Mouse (Mus musculus) intestine, postnatal 0 days (tissue): ENCODE data around the gene Duox1. TPM values are rescaled to one million over a fixed set of nuclear protein-coding genes. Genes with fewer than 3 reads are reported as not detected.

Experiments
- ATAC-seq: fragments of 200-750 bp; cut with Nextera tagmentation; 2 replicates; pipeline ENCODE4 v1.8.0; 2017; ENCODE audit warnings: mild to moderate bottlenecking, moderate TSS enrichment, moderate library complexity
- H3K27ac ChIP-seq: fragments of 300-500 bp; sonication (generic); 2 replicates; pipeline ENCODE4 v1.5.1; 2014; ENCODE audit warnings: mild to moderate bottlenecking, low read depth, low read length, moderate library complexity
- H3K27me3 ChIP-seq: fragments of 300-500 bp; sonication (generic); replicated peaks from 2 replicates; pipeline ENCODE4 v1.6.1; 2014; ENCODE audit warnings: low read length, mixed read lengths; ENCODE audit not compliant: control insufficient read depth, insufficient read depth
- H3K36me3 ChIP-seq: fragments of 300-500 bp; sonication (generic); 2 replicates; pipeline ENCODE4 v1.6.1; 2014; ENCODE audit warnings: mild to moderate bottlenecking, moderate library complexity; ENCODE audit not compliant: control insufficient read depth, insufficient read depth
- H3K4me1 ChIP-seq: fragments of 300-500 bp; sonication (generic); replicated peaks from 2 replicates; pipeline ENCODE4 v1.6.1; 2014; ENCODE audit warnings: antibody characterized with exemption, low read length, mixed read lengths; ENCODE audit not compliant: control insufficient read depth, insufficient read depth
- H3K4me2 ChIP-seq: fragments of 300-500 bp; sonication (generic); replicated peaks from 2 replicates; pipeline ENCODE4 v1.6.1; 2014; ENCODE audit warnings: low read depth, mild to moderate bottlenecking, moderate library complexity
- H3K4me3 ChIP-seq: fragments of 300-500 bp; sonication (generic); 2 replicates; pipeline ENCODE4 v1.5.1; 2014; ENCODE audit warnings: low read depth, low read length
- H3K9ac ChIP-seq: fragments of 300-500 bp; sonication (generic); 2 replicates; pipeline ENCODE4 v1.6.1; 2014; ENCODE audit warnings: mild to moderate bottlenecking, low read depth, low read length
- H3K9me3 ChIP-seq: fragments of 300-500 bp; sonication (generic); 2 replicates; pipeline ENCODE4 v1.6.1; 2016; ENCODE audit warnings: mixed run types; ENCODE audit not compliant: control insufficient read depth
- CTCF ChIP-seq: sonication (generic); IDR thresholded peaks from 2 replicates; pipeline ENCODE4 v1.5.1; 2016; ENCODE audit warnings: low read depth, mild to moderate bottlenecking, control low read depth, antibody characterized with exemption, moderate library complexity
- WGBS: fragments of 180-500 bp; shearing (Covaris S2); extraction: QIAGEN DNeasy Blood & Tissue Kit; methylation state at CpG from one replicate; pipeline ENCODE4 v1.1.7; 2014; 5-methylcytosine and 5-hydroxymethylcytosine counted together
- polyA plus RNA-seq: library from polyadenylated mRNA; unstranded; fragments of >200 nt; fragmentation: Nextera tagmentation; extraction: Ambion mirVana; gene quantifications from 2 replicates; pipeline ENCODE4 v1.2.1, GENCODE M21; 2015

Gene Duox1
- polyA plus RNA-seq, 1 experiment from 2014 or later = not detected

- Histone ChIP-seq H3K36me3 (no peaks in the 10 kb centered on the region), H3K9me3 (no peaks in the 10 kb centered on the region), H3K4me1 (peaks cover 29% of the 10 kb centered on the region), H3K4me3 (peak overlapping the region; percentile 15), H3K4me2 (peak overlapping the region; percentile 57), H3K27me3 (peaks cover 73% of the 10 kb centered on the region), H3K9ac (no peak overlapping the region; the same call in 1 of the 2 replicates), H3K27ac (no peak overlapping the region)
- ATAC-seq = no peak
- TF ChIP-seq CTCF = peak; percentile 47
- under 1% methylated on average over 47 of the region's 48 CpGs for WGBS
Measured at GRCm38 (mm10) chr2:122301081-122301920, 14.2 kb upstream of the Duox1 start.

GRCm38 (mm10) chr2:122301921-122302573 is 13.4 kb upstream of the Duox1 start:
- Histone ChIP-seq H3K9ac (no peak overlapping the region), H3K36me3 (no peaks in the 10 kb centered on the region), H3K4me2 (peak overlapping the region; percentile 57), H3K4me1 (peaks cover 29% of the 10 kb centered on the region), H3K4me3 (peak overlapping the region; percentile 15), H3K9me3 (no peaks in the 10 kb centered on the region), H3K27ac (no peak overlapping the region), H3K27me3 (peaks cover 71% of the 10 kb centered on the region)
- no peak for TF ChIP-seq CTCF
- 14% methylated on average over 23 of the region's 23 CpGs for WGBS
- no peak for ATAC-seq

GRCm38 (mm10) chr2:122302574-122303241 is 12.8 kb upstream of the Duox1 start:
- Histone ChIP-seq H3K36me3 (no peaks in the 10 kb centered on the region), H3K4me2 (no peak overlapping the region), H3K4me3 (no peak overlapping the region), H3K9ac (no peak overlapping the region), H3K27me3 (peaks cover 65% of the 10 kb centered on the region), H3K9me3 (no peaks in the 10 kb centered on the region), H3K4me1 (peaks cover 26% of the 10 kb centered on the region), H3K27ac (no peak overlapping the region)
- WGBS = 10% methylated on average over 9 of the region's 9 CpGs
- ATAC-seq = peak; percentile 78
- TF ChIP-seq CTCF = peak; percentile 71

- no peak for ATAC-seq
- peaks cover 61% of the 10 kb centered on the region for H3K27me3 ChIP-seq
Measured at GRCm38 (mm10) chr2:122304544-122304943, 10.9 kb upstream of the Duox1 start.

GRCm38 (mm10) chr2:122305097-122305892 is 10.2 kb upstream of the Duox1 start:
- no peak overlapping the region for H3K9ac ChIP-seq
- WGBS = 85% methylated on average over 16 of the region's 16 CpGs
- H3K4me1 ChIP-seq = peaks cover 12% of the 10 kb centered on the region; the same call in 1 of the 2 replicates
- no peak overlapping the region for H3K4me2 ChIP-seq
- ATAC-seq = no peak
- no peak overlapping the region for H3K27ac ChIP-seq
- no peaks in the 10 kb centered on the region for H3K36me3 ChIP-seq
- no peaks in the 10 kb centered on the region for H3K9me3 ChIP-seq
- peaks cover 53% of the 10 kb centered on the region for H3K27me3 ChIP-seq
- TF ChIP-seq CTCF = no peak
- no peak overlapping the region for H3K4me3 ChIP-seq

More at GRCm38 (mm10) chr2:122304544-122304943, 10.9 kb upstream of the Duox1 start:
- Histone ChIP-seq H3K4me1 (peaks cover 12% of the 10 kb centered on the region; the same call in 1 of the 2 replicates), H3K4me3 (no peak overlapping the region), H3K36me3 (no peaks in the 10 kb centered on the region), H3K9me3 (no peaks in the 10 kb centered on the region), H3K9ac (no peak overlapping the region), H3K4me2 (no peak overlapping the region), H3K27ac (no peak overlapping the region)
- no peak for TF ChIP-seq CTCF
- WGBS = 87% methylated on average over 6 of the region's 6 CpGs
